Mouse (Mus musculus): Measurements from ENCODE around the gene Ccdc167. TPM values are rescaled to one million over a fixed set of nuclear protein-coding genes. Genes with fewer than 3 reads are reported as not detected.

The Ccdc167 gene
- polyA plus RNA-seq (2014; fragmentation: Illumina TruSeq; extraction: RNeasy Lipid Tissue Mini Kit (QIAGEN cat#74804)): 6.9 TPM

GRCm38 (mm10) chr17:29716732-29717445 lies at the start of gene Ccdc167:
Gene Ccdc167 (minus strand): TSS chr17:29717044.

GRCm38 (mm10) chr17:29660076-29660761 lies 56.6 kb downstream of the Ccdc167 start, which contains the start of gene Cmtr1:
Gene Cmtr1 (plus strand): TSS chr17:29660595.

Other genes starting within 250 kb of the Ccdc167 start
- gene Pim1, start 226.3 kb downstream of the Ccdc167 start, polyA plus RNA-seq (2014; fragmentation: Illumina TruSeq; extraction: RNeasy Lipid Tissue Mini Kit (QIAGEN cat#74804)): 17.8 TPM
- not detected for gene Gm17657, start 167.4 kb downstream of the Ccdc167 start, polyA plus RNA-seq (2014; fragmentation: Illumina TruSeq; extraction: RNeasy Lipid Tissue Mini Kit (QIAGEN cat#74804))
- 3.6 TPM for gene Tbc1d22b, start 167.3 kb downstream of the Ccdc167 start, polyA plus RNA-seq (2014; fragmentation: Illumina TruSeq; extraction: RNeasy Lipid Tissue Mini Kit (QIAGEN cat#74804))
- gene Tmem217, start 164.7 kb downstream of the Ccdc167 start, polyA plus RNA-seq (2014; fragmentation: Illumina TruSeq; extraction: RNeasy Lipid Tissue Mini Kit (QIAGEN cat#74804)): not detected
- gene Rnf8, start 102.3 kb downstream of the Ccdc167 start, polyA plus RNA-seq (2014; fragmentation: Illumina TruSeq; extraction: RNeasy Lipid Tissue Mini Kit (QIAGEN cat#74804)): 18.9 TPM
- gene Gm28043, start 102.2 kb downstream of the Ccdc167 start, polyA plus RNA-seq (2014; fragmentation: Illumina TruSeq; extraction: RNeasy Lipid Tissue Mini Kit (QIAGEN cat#74804)): 0.97 TPM
- 22.7 TPM for gene Cmtr1, start 56.4 kb downstream of the Ccdc167 start, polyA plus RNA-seq (2014; fragmentation: Illumina TruSeq; extraction: RNeasy Lipid Tissue Mini Kit (QIAGEN cat#74804))

Data from ovary, adult 10 weeks (tissue).